Mouse (Mus musculus) neural tube, embryonic 12.5 days (tissue): ENCODE measurements around the gene Lamp1. TPM values are rescaled to one million over a fixed set of nuclear protein-coding genes. Genes with fewer than 3 reads are reported as not detected.
"Not testable (repeated sequence)": the region's sequence is repeated elsewhere in the genome, so short reads cannot be mapped to it uniquely, and the experiment has no call there.

ENCODE experiments used
- ATAC-seq: fragments of 200-750 bp; cut with Nextera tagmentation; 2 replicates; pipeline ENCODE4 v1.8.0; 2017; ENCODE audit warnings: low read depth, mild to moderate bottlenecking, moderate TSS enrichment, moderate library complexity; ENCODE audit not compliant: low FRiP score
- H3K27ac ChIP-seq: fragments of 300-500 bp; sonication (generic); 2 replicates; pipeline ENCODE4 v1.5.1; 2016
- H3K27me3 ChIP-seq: fragments of 300-500 bp; sonication (generic); replicated peaks from 2 replicates; pipeline ENCODE4 v1.6.1; 2016; ENCODE audit warnings: mild to moderate bottlenecking
- H3K36me3 ChIP-seq: fragments of 300-500 bp; sonication (generic); 2 replicates; pipeline ENCODE4 v1.6.1; 2016; ENCODE audit warnings: mild to moderate bottlenecking
- H3K4me1 ChIP-seq: fragments of 300-500 bp; sonication (generic); 2 replicates; pipeline ENCODE4 v1.6.1; 2016
- H3K4me2 ChIP-seq: fragments of 300-500 bp; sonication (generic); replicated peaks from 2 replicates; pipeline ENCODE4 v1.6.1; 2016; ENCODE audit warnings: mild to moderate bottlenecking
- H3K4me3 ChIP-seq: fragments of 300-500 bp; sonication (generic); 2 replicates; pipeline ENCODE4 v1.5.1; 2016
- H3K9ac ChIP-seq: fragments of 300-500 bp; sonication (generic); 2 replicates; pipeline ENCODE4 v1.6.1; 2016; ENCODE audit warnings: mild to moderate bottlenecking
- H3K9me3 ChIP-seq: fragments of 300-500 bp; sonication (generic); 2 replicates; pipeline ENCODE4 v1.6.1; 2016; ENCODE audit warnings: mild to moderate bottlenecking
- WGBS: fragments of 180-500 bp; shearing (Covaris S2); methylation state at CpG from one replicate; pipeline ENCODE4 v1.1.7; 2016; 5-methylcytosine and 5-hydroxymethylcytosine counted together
- polyA plus RNA-seq: library from polyadenylated mRNA; unstranded; fragments of >200 nt; fragmentation: Nextera tagmentation; extraction: Ambion mirVana; gene quantifications from 2 replicates; pipeline ENCODE4 v1.2.1, GENCODE M21; 2016

The Lamp1 gene
- 247 and 255 TPM in 2 replicates for polyA plus RNA-seq

GRCm38 (mm10) chr8:13158718-13159376, at the start of gene Lamp1:
Gene Lamp1 (plus strand): TSS chr8:13159161.
- peak within 1 kb of the TSS; percentile 99 for H3K4me3 ChIP-seq
- no peak within 1 kb of the TSS for H3K27ac ChIP-seq
- H3K9ac ChIP-seq, result peak within 1 kb of the TSS; percentile 97
- H3K36me3 ChIP-seq, result no peaks in the 10 kb centered on the region
- ATAC-seq, result peak; percentile 98
- no peaks in the 10 kb centered on the region for H3K9me3 ChIP-seq
- peak within 1 kb of the TSS; percentile 94 for H3K4me2 ChIP-seq
- H3K27me3 ChIP-seq, result no peaks in the 10 kb centered on the region
- WGBS, result under 1% methylated on average over 50 of the region's 50 CpGs
- H3K4me1 ChIP-seq, result peaks cover 21% of the 10 kb centered on the region

- Histone ChIP-seq H3K4me3 (no peak overlapping the region), H3K9me3 (no peaks in the 10 kb centered on the region), H3K27me3 (no peaks in the 10 kb centered on the region), H3K4me1 (peaks cover 10% of the 10 kb centered on the region; the same call in 1 of the 2 replicates), H3K9ac (no peak overlapping the region), H3K4me2 (no peak overlapping the region), H3K27ac (no peak overlapping the region), H3K36me3 (0 out of 2 replicates have a peak, but pooled peaks cover 6% of the 10 kb centered on the region)
- ATAC-seq, result no peak
- 82% methylated on average over 1 of the region's 1 CpGs for WGBS
Observed at GRCm38 (mm10) chr8:13109416-13109960, 49.5 kb upstream of the Lamp1 start.

DNA sequence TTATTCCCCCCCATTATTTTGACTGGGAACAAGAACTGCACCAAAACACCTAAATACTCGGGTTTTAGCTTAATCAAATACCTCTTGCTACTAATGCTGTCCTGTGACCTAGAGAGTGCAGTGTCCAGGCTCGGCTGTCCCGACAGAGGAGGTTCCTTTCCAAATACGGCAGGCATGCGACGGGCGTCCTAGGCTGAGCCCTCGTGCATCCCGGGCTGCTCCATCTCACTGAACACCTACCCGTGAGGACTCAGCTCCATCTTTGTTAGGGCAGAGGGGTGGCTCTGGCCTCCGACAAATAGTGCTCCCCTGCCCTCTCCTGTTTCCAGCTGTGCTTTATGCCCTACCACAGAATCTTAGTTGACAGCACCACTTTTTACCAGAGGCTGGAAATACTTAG, 47.0 kb upstream of the Lamp1 start:
- no peaks in the 10 kb centered on the region for H3K27me3 ChIP-seq
- 89% methylated on average over 11 of the region's 11 CpGs for WGBS
- no peak overlapping the region for H3K4me2 ChIP-seq
- H3K27ac ChIP-seq, result no peak overlapping the region
- H3K9me3 ChIP-seq, result no peaks in the 10 kb centered on the region
- H3K4me1 ChIP-seq, result peaks cover 3% of the 10 kb centered on the region; the same call in 1 of the 2 replicates
- peaks cover 11% of the 10 kb centered on the region; the same call in 1 of the 2 replicates for H3K36me3 ChIP-seq
- no peak overlapping the region for H3K9ac ChIP-seq
- no peak overlapping the region for H3K4me3 ChIP-seq
- no peak for ATAC-seq

DNA sequence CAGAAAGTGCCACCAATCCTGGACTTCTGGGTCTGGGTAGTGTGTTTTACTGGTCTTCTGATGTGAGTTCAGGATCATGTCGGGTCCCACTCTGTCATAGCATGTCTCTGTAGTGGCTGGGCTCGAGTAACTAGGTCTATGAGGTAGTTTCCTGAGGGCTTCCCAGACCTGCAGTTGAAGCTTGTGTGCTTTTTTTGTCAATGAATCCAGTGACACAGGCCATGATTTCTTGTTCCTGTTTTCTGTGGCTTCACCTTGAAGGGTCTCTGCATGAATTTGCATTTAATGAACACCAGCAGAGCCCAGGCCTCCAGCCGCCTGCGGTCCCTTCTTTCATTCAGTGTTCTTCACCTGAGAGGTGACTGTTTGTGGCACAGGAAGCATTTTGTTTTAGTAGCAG, 45.7 kb upstream of the Lamp1 start:
- 95% methylated on average over 4 of the region's 4 CpGs for WGBS
- Histone ChIP-seq H3K36me3 (peaks cover 20% of the 10 kb centered on the region), H3K27ac (no peak overlapping the region), H3K4me2 (no peak overlapping the region), H3K4me1 (no peaks in the 10 kb centered on the region), H3K4me3 (no peak overlapping the region), H3K9me3 (no peaks in the 10 kb centered on the region), H3K27me3 (no peaks in the 10 kb centered on the region), H3K9ac (no peak overlapping the region)
- no peak for ATAC-seq

DNA sequence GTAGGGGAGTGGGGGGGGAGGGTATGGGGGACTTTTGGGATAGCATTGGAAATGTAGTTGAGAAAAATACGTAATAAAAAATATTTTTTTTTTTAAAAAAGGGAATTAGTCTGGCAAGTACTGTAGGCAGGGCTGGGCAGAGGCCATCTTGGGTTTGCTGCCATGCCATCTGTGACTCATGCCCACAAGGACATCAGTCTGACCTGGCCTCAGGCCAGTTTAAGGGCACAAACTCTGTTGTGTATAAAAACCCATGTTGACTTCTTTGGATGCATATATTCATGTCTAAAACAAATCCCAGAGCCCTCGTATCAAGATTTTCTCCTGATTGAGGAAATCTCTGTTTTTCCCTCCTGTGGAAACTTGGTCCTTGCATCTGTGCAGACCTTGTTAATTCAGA, 41.9 kb upstream of the Lamp1 start:
- Histone ChIP-seq H3K4me3 (no peak overlapping the region), H3K27me3 (no peaks in the 10 kb centered on the region), H3K9me3 (no peaks in the 10 kb centered on the region), H3K27ac (no peak overlapping the region), H3K9ac (no peak overlapping the region), H3K36me3 (peaks cover 43% of the 10 kb centered on the region), H3K4me1 (no peaks in the 10 kb centered on the region), H3K4me2 (no peak overlapping the region)
- 94% methylated on average over 2 of the region's 2 CpGs for WGBS
- no peak for ATAC-seq

DNA sequence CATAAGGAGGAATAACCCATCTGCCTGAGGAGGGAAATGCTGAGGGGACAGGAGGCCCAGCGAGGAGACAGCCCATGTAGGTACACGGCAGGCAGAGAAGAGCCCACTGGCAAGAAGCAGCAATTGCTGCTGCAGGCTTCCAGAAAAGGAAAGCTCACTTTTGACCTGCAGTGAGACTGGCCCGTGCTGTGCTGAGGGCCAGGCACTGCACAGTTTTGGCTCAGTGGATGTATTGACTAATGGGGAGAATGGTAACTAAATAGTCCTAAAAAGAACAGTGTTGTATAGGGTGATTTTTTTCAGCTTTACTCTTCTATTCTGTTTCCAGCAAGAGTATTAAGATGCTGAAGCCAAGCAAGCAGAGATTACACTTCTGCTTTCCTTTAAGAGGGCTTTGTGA, 40.4 kb upstream of the Lamp1 start:
- no peak overlapping the region for H3K4me3 ChIP-seq
- no peaks in the 10 kb centered on the region for H3K27me3 ChIP-seq
- no peaks in the 10 kb centered on the region for H3K9me3 ChIP-seq
- H3K27ac ChIP-seq, result no peak overlapping the region
- H3K4me1 ChIP-seq, result no peaks in the 10 kb centered on the region
- no peak for ATAC-seq
- no peak overlapping the region for H3K4me2 ChIP-seq
- 89% methylated on average over 3 of the region's 3 CpGs for WGBS
- no peak overlapping the region for H3K9ac ChIP-seq
- peaks cover 52% of the 10 kb centered on the region for H3K36me3 ChIP-seq

GRCm38 (mm10) chr8:13120882-13121665, 37.9 kb upstream of the Lamp1 start:
- Histone ChIP-seq H3K27me3 (no peaks in the 10 kb centered on the region), H3K4me3 (no peak overlapping the region), H3K36me3 (peaks cover 67% of the 10 kb centered on the region), H3K27ac (no peak overlapping the region), H3K4me1 (no peaks in the 10 kb centered on the region), H3K4me2 (no peak overlapping the region), H3K9me3 (no peaks in the 10 kb centered on the region), H3K9ac (no peak overlapping the region)
- ATAC-seq, result no peak
- WGBS, result 87% methylated on average over 7 of the region's 7 CpGs

GRCm38 (mm10) chr8:13122887-13123421, 36.0 kb upstream of the Lamp1 start:
- Histone ChIP-seq H3K4me2 (no peak overlapping the region), H3K27ac (no peak overlapping the region), H3K4me3 (no peak overlapping the region), H3K9me3 (no peaks in the 10 kb centered on the region), H3K4me1 (no peaks in the 10 kb centered on the region), H3K36me3 (peaks cover 73% of the 10 kb centered on the region), H3K27me3 (no peaks in the 10 kb centered on the region), H3K9ac (no peak overlapping the region)
- ATAC-seq, result no peak
- WGBS, result 94% methylated on average over 7 of the region's 7 CpGs

DNA sequence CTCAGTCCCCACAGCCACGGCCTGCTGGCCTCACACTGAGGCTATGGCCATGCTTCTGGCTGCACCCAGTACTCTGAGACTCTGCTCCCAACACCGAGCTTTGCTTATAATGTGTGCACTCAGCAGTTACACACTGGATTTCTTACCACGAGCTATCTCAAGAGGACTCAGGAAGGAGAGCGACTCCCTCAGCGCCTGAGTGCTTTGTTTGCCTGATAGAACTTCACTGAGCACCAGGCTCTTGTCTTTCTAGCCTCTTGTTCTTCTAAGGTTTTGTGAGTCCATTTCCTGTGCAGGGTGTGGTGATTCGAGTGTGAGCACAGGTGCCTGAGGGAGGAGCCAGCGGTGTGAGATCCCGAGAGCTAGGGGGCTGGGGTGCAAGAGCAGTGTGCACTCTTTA, 34.1 kb upstream of the Lamp1 start:
- H3K4me2 ChIP-seq, result no peak overlapping the region
- H3K27ac ChIP-seq, result no peak overlapping the region
- ATAC-seq, result no peak
- no peaks in the 10 kb centered on the region for H3K9me3 ChIP-seq
- WGBS, result 96% methylated on average over 8 of the region's 8 CpGs
- H3K36me3 ChIP-seq, result peaks cover 77% of the 10 kb centered on the region
- H3K9ac ChIP-seq, result no peak overlapping the region
- H3K27me3 ChIP-seq, result no peaks in the 10 kb centered on the region
- no peak overlapping the region for H3K4me3 ChIP-seq
- no peaks in the 10 kb centered on the region for H3K4me1 ChIP-seq

GRCm38 (mm10) chr8:13132220-13132619, 26.7 kb upstream of the Lamp1 start:
- not testable (repeated sequence) for H3K9me3 ChIP-seq, H3K4me1 ChIP-seq, H3K4me3 ChIP-seq, H3K27me3 ChIP-seq, ATAC-seq, H3K27ac ChIP-seq, H3K4me2 ChIP-seq, H3K9ac ChIP-seq
- peaks cover 82% of the 10 kb centered on the region for H3K36me3 ChIP-seq
- WGBS, result 75% methylated on average over 9 of the region's 9 CpGs

- 93% methylated on average over 6 of the region's 6 CpGs for WGBS
- no peak for ATAC-seq
- Histone ChIP-seq H3K4me3 (no peak overlapping the region), H3K4me1 (no peaks in the 10 kb centered on the region), H3K27me3 (no peaks in the 10 kb centered on the region), H3K9ac (no peak overlapping the region), H3K36me3 (peaks cover 97% of the 10 kb centered on the region), H3K4me2 (no peak overlapping the region), H3K9me3 (no peaks in the 10 kb centered on the region), H3K27ac (no peak overlapping the region)
Observed at GRCm38 (mm10) chr8:13139641-13140182, 19.2 kb upstream of the Lamp1 start.

GRCm38 (mm10) chr8:13141681-13142080, 17.3 kb upstream of the Lamp1 start:
- Histone ChIP-seq H3K4me2 (no peak overlapping the region), H3K9me3 (no peaks in the 10 kb centered on the region), H3K4me3 (no peak overlapping the region), H3K9ac (no peak overlapping the region), H3K27ac (no peak overlapping the region), H3K27me3 (no peaks in the 10 kb centered on the region), H3K36me3 (peaks cover 97% of the 10 kb centered on the region), H3K4me1 (no peaks in the 10 kb centered on the region)
- ATAC-seq, result no peak
- 91% methylated on average over 5 of the region's 5 CpGs for WGBS
